Mouse (Mus musculus) T-helper 1 cell (primary cell): ENCODE data around the gene Msx1.

Experiments
- in situ Hi-C: fragments of 300-600 bp; cut with MboI, MseI; formaldehyde crosslinking; loops from one replicate; pipeline ENCODE4 v1.15.1; 2025; ENCODE audit warnings: high pct_unique_total_duplicates

The Msx1 gene

DNA sequence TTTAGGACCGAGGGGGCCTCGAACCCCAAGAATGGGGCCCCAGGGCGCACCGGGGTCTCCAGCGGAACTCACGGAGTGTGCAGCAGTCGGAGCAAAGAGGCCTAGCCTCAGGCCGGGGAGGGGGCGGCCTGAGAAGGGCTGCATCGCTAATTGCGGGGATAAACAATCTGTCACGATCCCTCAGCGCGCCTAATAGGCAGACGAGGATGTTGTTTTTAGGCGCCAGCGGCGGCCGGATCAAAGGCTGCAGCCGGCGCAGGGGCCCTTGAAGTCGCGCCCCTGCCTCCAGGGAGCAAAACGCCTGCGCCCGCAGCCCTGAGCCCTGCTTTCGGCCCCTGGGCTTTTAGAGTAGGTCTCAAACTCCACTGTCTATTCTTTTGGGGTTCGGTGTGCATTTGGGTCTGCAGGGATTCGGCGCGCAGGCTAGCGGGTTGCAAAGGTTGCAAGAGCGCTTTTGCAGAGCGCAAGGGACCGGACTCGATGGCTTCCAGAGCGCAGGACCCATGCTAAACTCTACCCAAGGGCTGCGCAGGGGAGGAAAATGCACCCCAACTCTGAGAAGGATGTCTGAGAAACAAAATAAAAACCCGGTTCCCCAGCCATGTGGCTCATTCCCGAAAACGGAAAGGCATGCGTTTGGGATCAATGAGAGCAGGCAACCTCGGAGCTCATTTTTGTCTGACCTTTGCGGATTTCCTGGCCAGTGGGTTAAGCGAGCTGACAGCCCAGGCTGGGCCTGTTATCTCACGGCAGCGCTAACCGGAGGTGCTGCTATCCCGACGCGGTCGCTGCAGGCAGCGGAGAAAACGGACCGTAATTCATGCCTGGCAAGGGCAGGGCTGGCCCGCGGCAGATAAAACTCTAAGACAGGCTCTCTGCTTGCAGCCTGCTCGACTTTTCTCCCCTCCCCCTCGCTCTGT lies 2.6 kb upstream of the Msx1 start:
- in situ Hi-C loops, result no loop called here

- in situ Hi-C loops, result no loop called here
These were observed 1.4 kb upstream of the Msx1 start for GRCm38 (mm10) chr5:37825611-37826445.

DNA sequence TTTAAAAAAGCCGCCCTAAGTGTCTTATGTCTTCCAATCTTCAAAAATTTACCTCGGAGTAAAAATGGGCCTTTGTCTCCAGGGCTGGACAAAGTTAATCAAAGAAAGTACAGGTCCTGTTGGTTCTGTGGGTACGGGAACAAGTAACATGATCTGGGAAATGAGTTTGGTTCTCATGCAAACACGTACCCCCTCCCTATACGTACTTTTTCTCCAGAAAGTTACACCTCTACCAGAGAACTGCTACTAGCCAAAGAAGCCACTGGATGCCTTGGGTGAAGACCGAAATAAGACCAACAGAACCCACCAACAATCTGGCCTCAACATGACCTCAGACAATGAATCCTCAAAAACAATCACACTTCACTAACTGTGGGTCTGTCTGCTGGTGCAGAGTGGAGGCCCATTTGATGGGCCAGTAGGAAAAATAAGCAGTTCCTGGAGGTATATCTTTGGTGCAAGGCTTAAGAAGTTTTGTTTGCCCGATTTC lies 773 bp upstream of the Msx1 start:
- in situ Hi-C loops, result no loop called here

- in situ Hi-C loops, result loop anchor here (25.0 kb wide), 1 partner anchor 912 kb away; no protein-coding TSS in a partner anchor
These were observed 492 bp downstream of the Msx1 start for GRCm38 (mm10) chr5:37823721-37824460.

GRCm38 (mm10) chr5:37822791-37823720 lies 1.3 kb downstream of the Msx1 start:
- in situ Hi-C loops, result loop anchor here (25.0 kb wide), 1 partner anchor 911 kb away; no protein-coding TSS in a partner anchor

GRCm38 (mm10) chr5:37822116-37822707 lies 2.2 kb downstream of the Msx1 start:
- in situ Hi-C loops, result loop anchor here (25.0 kb wide), 1 partner anchor 910 kb away; no protein-coding TSS in a partner anchor

DNA sequence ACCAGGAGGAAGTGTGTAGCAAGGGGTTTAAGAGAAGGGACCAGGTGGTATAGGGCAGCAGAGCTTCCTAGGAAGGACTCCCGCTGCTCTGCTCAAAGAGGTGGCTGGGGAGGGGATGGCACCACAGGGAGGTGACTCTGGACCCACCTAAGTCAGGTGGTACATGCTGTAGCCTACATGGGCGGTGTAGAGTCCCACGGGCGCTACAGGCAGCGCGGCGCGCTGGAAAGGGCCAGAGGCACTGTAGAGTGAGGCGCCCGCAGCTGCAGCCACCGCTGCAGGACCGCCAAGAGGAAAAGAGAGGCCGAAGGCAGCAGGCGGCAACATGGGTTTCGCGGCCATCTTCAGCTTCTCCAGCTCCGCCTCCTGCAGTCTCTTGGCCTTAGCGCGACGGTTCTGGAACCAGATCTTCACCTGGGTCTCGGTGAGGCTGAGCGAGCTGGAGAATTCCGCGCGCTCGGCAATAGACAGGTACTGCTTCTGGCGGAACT lies 3.2 kb downstream of the Msx1 start:
- in situ Hi-C loops, result loop anchor here (25.0 kb wide), 1 partner anchor 909 kb away; no protein-coding TSS in a partner anchor

GRCm38 (mm10) chr5:37820689-37821088 lies 3.7 kb downstream of the Msx1 start:
- in situ Hi-C loops, result loop anchor here (25.0 kb wide), 1 partner anchor 908 kb away; no protein-coding TSS in a partner anchor

GRCm38 (mm10) chr5:37819971-37820370 lies 4.4 kb downstream of the Msx1 start:
- in situ Hi-C loops, result loop anchor here (10.0 to 25.0 kb wide), 2 partner anchors 265 to 908 kb away; no protein-coding TSS in a partner anchor

GRCm38 (mm10) chr5:37819541-37819940 lies 4.8 kb downstream of the Msx1 start:
- in situ Hi-C loops, result loop anchor here (10.0 to 25.0 kb wide), 2 partner anchors 265 to 907 kb away; no protein-coding TSS in a partner anchor

DNA sequence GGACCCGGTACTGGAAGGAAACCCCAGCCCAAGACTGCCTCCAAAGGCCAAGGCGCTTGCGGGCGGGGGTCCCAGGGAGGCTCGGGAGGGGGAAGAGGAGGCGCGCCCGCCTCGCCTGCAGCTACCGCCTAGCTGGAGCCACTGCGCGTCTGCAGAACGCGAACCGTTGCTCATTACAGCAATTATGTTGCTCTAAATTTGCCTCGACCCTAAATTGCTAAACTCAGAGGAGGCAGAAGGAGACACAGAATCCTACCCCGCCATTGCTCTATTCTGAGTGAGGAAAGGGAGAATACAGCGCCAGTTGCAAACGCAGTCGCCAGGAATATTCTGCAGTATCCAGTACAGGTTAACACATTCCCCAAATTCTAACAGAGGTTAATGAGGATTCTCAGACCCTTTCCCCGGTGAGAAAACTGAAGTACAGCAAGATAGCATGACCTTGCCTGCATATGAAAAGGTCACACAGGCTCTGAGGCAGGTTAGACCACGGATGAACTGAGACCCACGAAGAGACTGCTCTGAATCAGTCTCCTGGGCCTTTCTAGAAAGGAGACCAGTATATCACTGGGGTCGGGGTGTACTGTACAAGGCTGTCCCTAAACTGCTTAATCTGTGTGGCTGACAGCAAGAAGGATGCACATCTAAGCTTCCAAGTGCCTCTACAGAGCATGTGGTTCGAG lies 5.7 kb downstream of the Msx1 start:
- in situ Hi-C loops, result loop anchor here (10.0 to 25.0 kb wide), 2 partner anchors 266 to 906 kb away; no protein-coding TSS in a partner anchor

DNA sequence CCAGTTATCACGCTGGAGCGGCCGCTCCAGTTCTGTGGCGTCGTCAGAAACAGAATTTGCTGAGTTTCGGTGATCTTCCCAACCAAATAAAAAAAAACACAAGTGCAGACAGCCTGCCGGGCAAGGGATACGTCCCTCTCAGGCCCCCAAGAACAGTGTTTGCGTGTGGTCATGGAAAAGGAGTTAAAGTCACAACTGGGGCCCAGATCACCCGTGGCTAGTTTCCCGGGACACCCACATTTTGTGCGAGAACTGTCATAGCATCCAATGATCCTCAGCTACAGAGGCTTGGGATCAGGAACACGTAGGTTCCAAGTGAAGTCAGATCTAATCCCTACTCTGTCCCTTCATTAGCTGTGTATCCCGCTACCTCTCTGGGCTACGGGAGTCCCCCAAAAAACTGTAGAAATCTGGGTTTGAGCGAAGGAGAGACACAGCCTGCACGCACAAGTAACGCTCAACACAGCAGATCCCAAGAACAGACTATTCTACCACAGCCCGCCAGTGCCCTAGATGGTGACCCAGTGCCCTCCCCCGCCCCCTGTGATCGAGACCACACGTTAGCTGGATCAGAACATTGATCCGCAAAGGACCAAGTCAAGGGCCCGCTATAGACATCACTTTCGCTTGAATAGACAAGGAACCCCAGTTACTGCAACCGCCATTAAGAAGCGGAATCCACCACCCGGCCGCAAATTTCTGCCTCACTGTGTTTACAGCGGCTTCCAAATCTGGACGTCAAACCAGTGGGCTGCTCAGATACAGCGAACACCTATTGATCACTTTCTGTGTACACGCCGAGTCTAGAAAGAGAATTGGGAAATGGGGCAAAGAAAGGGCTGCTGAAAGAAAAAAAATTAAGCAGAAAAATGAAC lies 6.5 kb downstream of the Msx1 start:
- in situ Hi-C loops, result loop anchor here (10.0 to 25.0 kb wide), 2 partner anchors 267 to 906 kb away; no protein-coding TSS in a partner anchor

- in situ Hi-C loops, result loop anchor here (10.0 to 25.0 kb wide), 2 partner anchors 268 to 905 kb away; no protein-coding TSS in a partner anchor
These were observed 7.3 kb downstream of the Msx1 start for GRCm38 (mm10) chr5:37816907-37817657.

- in situ Hi-C loops, result loop anchor here (10.0 to 25.0 kb wide), 2 partner anchors 269 to 904 kb away; no protein-coding TSS in a partner anchor
These were observed 8.5 kb downstream of the Msx1 start for GRCm38 (mm10) chr5:37815909-37816308.

DNA sequence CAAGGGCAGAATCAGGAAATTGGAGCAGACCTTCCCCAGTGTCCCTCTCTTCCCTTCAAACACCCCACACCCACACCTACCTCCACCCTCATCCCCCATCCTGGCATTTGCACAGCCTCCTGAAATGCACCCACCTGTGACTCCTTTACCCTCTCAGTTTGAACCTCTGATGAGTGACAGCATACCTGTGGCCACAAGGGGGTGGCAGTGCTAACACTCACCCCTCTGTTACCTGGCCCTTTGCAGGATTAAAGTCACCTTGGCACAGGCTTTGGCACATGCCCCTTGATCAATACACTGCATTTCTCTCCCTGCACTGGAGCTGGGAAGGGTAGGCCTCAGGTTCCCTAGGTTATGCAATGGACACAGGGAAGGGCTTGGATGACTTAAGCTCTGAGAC lies 10.2 kb downstream of the Msx1 start:
- in situ Hi-C loops, result loop anchor here (10.0 to 25.0 kb wide), 2 partner anchors 271 to 902 kb away; no protein-coding TSS in a partner anchor

DNA sequence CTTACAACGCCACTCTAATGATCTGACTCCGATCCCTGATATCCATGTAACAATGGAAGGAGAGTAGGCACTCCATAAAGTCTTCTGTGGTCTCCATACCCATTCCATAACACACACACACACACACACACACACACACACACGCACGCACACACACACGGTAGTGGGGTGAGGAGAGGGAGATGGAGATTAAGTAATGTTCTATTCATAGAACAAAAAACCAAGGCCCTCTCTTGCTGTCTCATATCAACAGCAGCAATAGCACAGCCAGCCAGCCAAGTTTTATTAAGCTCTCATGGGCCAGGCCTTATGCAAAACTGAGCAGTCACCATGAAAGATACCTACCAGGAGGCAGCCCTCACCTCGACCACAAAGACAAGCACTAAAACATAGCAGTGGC lies 19.1 kb downstream of the Msx1 start:
- in situ Hi-C loops, result loop anchor here (25.0 kb wide), 1 partner anchor 893 kb away; no protein-coding TSS in a partner anchor
